Mouse (Mus musculus) forebrain, embryonic 11.5 days (tissue): ENCODE measurements at regions not wholly inside any gene's neighbourhood (a gene's known extent, or its start where the extent isn't known, plus 50 kb on each side); places are given as distances from the start of the nearest gene placed in this dataset.
A peak's percentile ranks its signal among the peaks of the same experiment; 100 is the strongest.

Experiments used
- ATAC-seq: fragments of 200-750 bp; cut with Nextera tagmentation; replicated peaks from 2 replicates; pipeline ENCODE4 v1.8.0; 2017; ENCODE audit warnings: moderate TSS enrichment; ENCODE audit not compliant: low FRiP score
- DNase-seq: peaks from one replicate; pipeline ENCODE4 v3.0.0-alpha.2; 2017; ENCODE audit warnings: low spot score
- H3K27ac ChIP-seq: fragments of 300-500 bp; sonication (generic); 2 replicates; pipeline ENCODE4 v1.5.1; 2014; ENCODE audit warnings: low read depth, low read length
- H3K27me3 ChIP-seq: fragments of 300-500 bp; sonication (generic); 2 replicates; pipeline ENCODE4 v1.6.1; 2014; ENCODE audit warnings: mild to moderate bottlenecking, low read length, mixed read lengths; ENCODE audit not compliant: control insufficient read depth, insufficient read depth
- H3K36me3 ChIP-seq: fragments of 300-500 bp; sonication (generic); 2 replicates; pipeline ENCODE4 v1.6.1; 2014; ENCODE audit warnings: mild to moderate bottlenecking, low read length, moderate library complexity, mixed read lengths; ENCODE audit not compliant: control insufficient read depth, insufficient read depth
- H3K4me1 ChIP-seq: fragments of 300-500 bp; sonication (generic); replicated peaks from 2 replicates; pipeline ENCODE4 v1.6.1; 2014; ENCODE audit warnings: low read length, mixed read lengths; ENCODE audit not compliant: control insufficient read depth, insufficient read depth
- H3K4me2 ChIP-seq: fragments of 300-500 bp; sonication (generic); 2 replicates; pipeline ENCODE4 v1.6.1; 2014; ENCODE audit warnings: low read depth, mild to moderate bottlenecking, low read length, moderate library complexity, mixed read lengths; ENCODE audit not compliant: severe bottlenecking
- H3K4me3 ChIP-seq: fragments of 300-500 bp; sonication (generic); 2 replicates; pipeline ENCODE4 v1.5.1; 2014; ENCODE audit warnings: low read depth, low read length
- H3K9ac ChIP-seq: fragments of 300-500 bp; sonication (generic); 2 replicates; pipeline ENCODE4 v1.6.1; 2014; ENCODE audit warnings: low read length
- H3K9me3 ChIP-seq: fragments of 300-500 bp; sonication (generic); 2 replicates; pipeline ENCODE4 v1.6.1; 2016; ENCODE audit warnings: low read length, mixed read lengths; ENCODE audit not compliant: control insufficient read depth
- WGBS: fragments of 180-500 bp; shearing (Covaris S2); extraction: QIAGEN DNeasy Blood & Tissue Kit; methylation state at CpG from one replicate; pipeline ENCODE4 v1.1.7; 2014; 5-methylcytosine and 5-hydroxymethylcytosine counted together

GRCm38 (mm10) chr13:69236386-69236785, 237.0 kb upstream of the Adcy2 start:
- Histone ChIP-seq H3K27me3 (no peaks in the 10 kb centered on the region), H3K9ac (no peak overlapping the region), H3K4me3 (no peak overlapping the region), H3K4me1 (no peaks in the 10 kb centered on the region), H3K27ac (no peak overlapping the region), H3K36me3 (no peaks in the 10 kb centered on the region), H3K4me2 (no peak overlapping the region), H3K9me3 (no peaks in the 10 kb centered on the region)
- ATAC-seq (no peak), DNase-seq (no peak)
- WGBS: 90% methylated on average over 5 of the region's 5 CpGs

GRCm38 (mm10) chr13:69237918-69238317, 238.6 kb upstream of the Adcy2 start:
- Histone ChIP-seq H3K4me1 (no peaks in the 10 kb centered on the region), H3K9ac (no peak overlapping the region), H3K36me3 (no peaks in the 10 kb centered on the region), H3K4me3 (no peak overlapping the region), H3K9me3 (no peaks in the 10 kb centered on the region), H3K27ac (no peak overlapping the region), H3K4me2 (no peak overlapping the region), H3K27me3 (no peaks in the 10 kb centered on the region)
- ATAC-seq (no peak), DNase-seq (no peak)
- 90% methylated on average over 3 of the region's 3 CpGs for WGBS

- H3K4me1 ChIP-seq: no peaks in the 10 kb centered on the region
- WGBS: 88% methylated on average over 2 of the region's 2 CpGs
- no peak overlapping the region for H3K9ac ChIP-seq
- no peak for ATAC-seq
- no peaks in the 10 kb centered on the region for H3K36me3 ChIP-seq
- no peaks in the 10 kb centered on the region for H3K9me3 ChIP-seq
- H3K27ac ChIP-seq: no peak overlapping the region
- H3K27me3 ChIP-seq: no peaks in the 10 kb centered on the region
- no peak for DNase-seq
- no peak overlapping the region for H3K4me3 ChIP-seq
- no peak overlapping the region for H3K4me2 ChIP-seq
Measured at GRCm38 (mm10) chr13:69239261-69239915, 240.0 kb upstream of the Adcy2 start.

- Histone ChIP-seq H3K36me3 (no peaks in the 10 kb centered on the region), H3K4me3 (no peak overlapping the region), H3K27ac (no peak overlapping the region), H3K4me2 (no peak overlapping the region), H3K9ac (no peak overlapping the region), H3K4me1 (no peaks in the 10 kb centered on the region), H3K27me3 (no peaks in the 10 kb centered on the region), H3K9me3 (no peaks in the 10 kb centered on the region)
- no peak for DNase-seq
- ATAC-seq: no peak
- 84% methylated on average over 14 of the region's 14 CpGs for WGBS
Measured at GRCm38 (mm10) chr13:69242544-69243296, 243.4 kb upstream of the Adcy2 start.

GRCm38 (mm10) chr13:69250334-69251129, 251.2 kb upstream of the Adcy2 start:
- Histone ChIP-seq H3K27ac (no peak overlapping the region), H3K27me3 (no peaks in the 10 kb centered on the region), H3K4me3 (no peak overlapping the region), H3K9ac (no peak overlapping the region), H3K36me3 (no peaks in the 10 kb centered on the region), H3K9me3 (no peaks in the 10 kb centered on the region), H3K4me2 (no peak overlapping the region), H3K4me1 (no peaks in the 10 kb centered on the region)
- no peak for ATAC-seq
- no peak for DNase-seq
- 92% methylated on average over 4 of the region's 4 CpGs for WGBS

GRCm38 (mm10) chr13:69251130-69251561, 251.8 kb upstream of the Adcy2 start:
- no peak for DNase-seq
- Histone ChIP-seq H3K4me2 (no peak overlapping the region), H3K4me1 (no peaks in the 10 kb centered on the region), H3K27me3 (no peaks in the 10 kb centered on the region), H3K4me3 (no peak overlapping the region), H3K9ac (no peak overlapping the region), H3K9me3 (no peaks in the 10 kb centered on the region), H3K36me3 (no peaks in the 10 kb centered on the region), H3K27ac (no peak overlapping the region)
- ATAC-seq: no peak
- 79% methylated on average over 6 of the region's 6 CpGs for WGBS

- DNase-seq: peak; percentile 32
- no peak overlapping the region for H3K27ac ChIP-seq
- H3K4me1 ChIP-seq: no peaks in the 10 kb centered on the region
- no peaks in the 10 kb centered on the region for H3K9me3 ChIP-seq
- no peaks in the 10 kb centered on the region for H3K27me3 ChIP-seq
- 89% methylated on average over 10 of the region's 10 CpGs for WGBS
- no peak overlapping the region for H3K4me3 ChIP-seq
- no peak for ATAC-seq
- no peak overlapping the region for H3K4me2 ChIP-seq
- H3K9ac ChIP-seq: no peak overlapping the region
- H3K36me3 ChIP-seq: no peaks in the 10 kb centered on the region
Measured at GRCm38 (mm10) chr13:69252335-69252734, 253.0 kb upstream of the Adcy2 start.

GRCm38 (mm10) chr13:69260485-69260884, 261.1 kb upstream of the Adcy2 start:
- H3K27me3 ChIP-seq: no peaks in the 10 kb centered on the region
- H3K9me3 ChIP-seq: no peaks in the 10 kb centered on the region
- H3K4me1 ChIP-seq: no peaks in the 10 kb centered on the region
- peak; percentile 86 for ATAC-seq
- 55% methylated on average over 5 of the region's 5 CpGs for WGBS
- no peak overlapping the region for H3K4me3 ChIP-seq
- no peak overlapping the region for H3K4me2 ChIP-seq
- no peak overlapping the region for H3K27ac ChIP-seq
- H3K36me3 ChIP-seq: no peaks in the 10 kb centered on the region
- H3K9ac ChIP-seq: no peak overlapping the region
- peak; percentile 38 for DNase-seq
